Mouse (Mus musculus) kidney, postnatal 25 days (tissue): ENCODE data around the gene Dcaf11.

Experiments
- DNase-seq, 2 experiments: peaks; one replicate each; pipeline ENCODE4 v3.0.0; 2021; ENCODE audit warnings: mixed read lengths in 2 of 2

Gene Dcaf11

DNA sequence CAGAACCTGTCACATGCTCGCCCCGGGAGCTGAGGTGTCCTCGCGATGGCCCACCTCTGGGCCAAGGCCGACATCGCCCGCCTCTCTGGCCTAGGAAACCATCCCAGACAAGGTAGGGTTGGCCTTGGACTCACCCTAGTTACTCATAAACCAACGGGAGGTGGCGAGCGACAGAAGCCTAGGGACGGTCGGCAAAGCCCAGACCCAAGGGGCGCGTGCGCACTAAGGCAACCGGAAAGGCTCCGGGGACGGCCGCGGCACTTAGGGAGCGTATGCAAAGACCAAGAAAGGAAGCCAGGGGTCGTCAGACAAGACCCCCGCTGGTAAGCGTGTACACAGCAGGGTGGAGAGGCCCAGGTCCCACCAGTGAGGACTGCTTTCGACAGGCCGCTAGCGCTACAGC, at the start of gene Dcaf11:
TSS of gene Dcaf11 (plus strand) at position 208 of the 403 bp plus-strand sequence.
- DNase-seq = peak; percentile 96 to 98

DNA sequence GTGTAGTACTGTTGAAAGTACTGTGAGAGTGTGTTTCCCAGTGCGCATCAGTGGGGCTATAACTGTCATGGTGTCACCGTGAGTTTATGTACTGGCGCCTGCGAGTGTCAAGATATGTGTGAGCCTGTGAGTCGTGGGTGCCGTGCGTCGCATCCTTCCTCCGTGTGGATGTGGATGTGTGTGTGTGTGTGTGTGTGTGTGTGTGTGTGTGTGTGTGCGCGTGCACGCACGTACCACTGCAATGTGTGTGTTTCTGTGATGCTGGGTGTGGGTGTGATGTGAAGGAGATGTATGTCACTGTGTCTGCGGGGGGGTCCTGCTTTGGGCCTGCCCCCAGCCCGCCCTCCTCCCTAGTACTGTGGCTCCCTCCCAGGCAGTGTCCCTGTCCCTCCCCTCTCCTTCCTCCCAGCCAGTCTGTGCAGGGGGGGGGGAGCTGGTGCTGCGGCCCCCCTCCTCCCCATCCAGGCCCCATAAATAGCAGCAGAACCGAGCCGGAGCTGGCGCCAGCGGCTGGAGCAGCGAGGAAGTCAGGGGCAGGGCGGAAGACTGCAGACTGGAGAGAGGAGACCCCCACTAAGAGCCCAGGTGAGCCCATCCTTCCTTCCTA, 49.6 kb upstream of the Dcaf11 start, which contains the start of gene Cpne6:
TSS of gene Cpne6 (plus strand) at position 321 of the 607 bp plus-strand sequence.
- no peak for DNase-seq

DNA sequence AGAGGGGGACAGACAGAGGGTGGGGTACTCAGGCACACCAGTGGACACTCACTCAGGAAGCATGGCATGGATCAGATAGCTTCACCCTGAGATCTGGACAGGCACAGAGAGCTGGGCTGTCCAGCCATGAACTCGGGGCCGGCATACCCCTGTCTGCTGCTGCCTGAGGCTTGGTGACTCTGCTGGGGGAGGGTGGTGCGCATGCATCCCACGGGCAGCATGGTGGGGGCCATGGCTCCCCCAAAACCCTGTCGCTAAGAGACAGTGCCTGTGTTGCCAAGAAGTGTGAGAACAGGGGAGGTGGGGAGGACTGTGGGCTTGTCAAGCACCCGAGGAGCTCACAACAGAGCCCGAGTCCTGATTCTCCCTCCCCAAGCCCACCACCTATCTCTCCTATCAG, 48.8 kb upstream of the Dcaf11 start:
- DNase-seq = no peak

DNA sequence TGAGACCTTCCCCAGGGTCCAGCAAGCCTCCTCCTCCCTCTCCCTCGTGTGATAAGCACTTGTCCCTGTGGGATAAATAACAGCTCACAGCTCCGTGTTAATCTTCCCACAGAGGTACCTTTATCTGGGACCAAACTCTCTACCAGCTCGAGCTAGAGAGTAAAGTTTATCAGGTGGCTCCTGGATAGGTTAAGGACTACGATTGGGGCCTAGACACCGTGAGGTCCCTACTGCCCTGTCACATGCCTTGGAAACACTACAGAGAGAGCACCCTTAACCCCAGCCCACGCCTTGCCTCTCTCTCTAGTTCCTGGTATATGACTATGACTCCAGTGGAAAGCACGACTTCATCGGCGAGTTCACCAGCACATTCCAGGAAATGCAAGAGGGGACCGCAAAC, 45.9 kb upstream of the Dcaf11 start:
- DNase-seq = no peak

DNA sequence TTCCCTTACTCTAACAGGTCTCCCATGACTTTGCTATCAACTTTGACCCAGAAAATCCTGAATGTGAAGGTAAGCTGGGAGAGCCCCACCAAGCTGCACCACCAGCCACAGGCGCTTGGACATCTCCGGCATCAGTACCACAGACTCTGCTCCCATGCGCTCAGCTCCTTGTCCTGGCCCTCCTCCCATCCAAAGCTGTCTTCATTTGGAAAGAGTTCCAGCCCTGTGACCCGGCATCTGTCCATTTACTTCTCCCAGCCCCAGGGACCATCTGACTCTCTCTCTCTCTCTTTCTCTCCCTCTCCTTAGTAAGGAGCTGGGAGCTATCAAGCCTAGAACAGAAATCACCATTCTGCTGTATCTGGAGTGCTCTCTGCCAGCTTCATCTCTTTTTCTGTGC, 44.0 kb upstream of the Dcaf11 start:
- DNase-seq = no peak

DNA sequence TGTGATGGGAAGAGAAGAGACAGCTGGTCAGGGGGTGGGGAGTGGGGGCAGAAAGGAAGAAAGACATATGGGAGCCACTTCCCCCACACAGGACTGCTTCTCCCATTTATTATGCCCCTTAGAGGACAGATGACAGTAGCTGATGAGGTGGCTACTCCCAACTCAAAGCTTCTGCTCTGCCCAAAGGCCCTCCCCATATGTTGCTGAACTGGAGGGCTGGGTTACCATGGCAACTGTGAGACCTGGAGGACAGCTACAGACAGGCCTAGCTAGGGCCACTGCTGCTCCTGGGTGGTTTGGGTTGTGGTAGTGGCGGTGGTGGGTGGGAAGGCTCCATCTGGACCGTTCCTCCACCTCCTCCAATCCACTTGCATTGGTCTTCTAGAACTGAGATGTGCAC, 40.9 kb upstream of the Dcaf11 start:
- DNase-seq = no peak

DNA sequence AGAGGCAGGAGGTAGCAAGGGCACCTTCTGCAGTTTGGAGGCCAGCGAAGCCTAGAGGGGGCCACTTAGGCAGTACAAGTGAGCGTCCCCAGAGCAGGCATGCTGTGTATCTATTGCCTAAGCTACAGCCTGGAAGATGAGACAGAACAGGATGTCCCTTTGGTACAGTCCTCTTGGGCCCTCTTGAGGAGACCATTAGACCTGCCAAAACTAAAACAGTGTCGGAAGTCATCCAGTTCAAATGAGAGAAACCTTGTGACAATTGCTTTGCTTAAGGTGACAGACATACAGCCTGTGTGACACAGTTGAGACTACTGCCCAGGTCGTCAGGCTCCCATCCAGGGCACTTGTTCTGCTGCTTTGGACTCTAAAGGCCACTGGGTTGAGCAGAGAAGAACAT, 40.2 kb upstream of the Dcaf11 start:
- no peak for DNase-seq

DNA sequence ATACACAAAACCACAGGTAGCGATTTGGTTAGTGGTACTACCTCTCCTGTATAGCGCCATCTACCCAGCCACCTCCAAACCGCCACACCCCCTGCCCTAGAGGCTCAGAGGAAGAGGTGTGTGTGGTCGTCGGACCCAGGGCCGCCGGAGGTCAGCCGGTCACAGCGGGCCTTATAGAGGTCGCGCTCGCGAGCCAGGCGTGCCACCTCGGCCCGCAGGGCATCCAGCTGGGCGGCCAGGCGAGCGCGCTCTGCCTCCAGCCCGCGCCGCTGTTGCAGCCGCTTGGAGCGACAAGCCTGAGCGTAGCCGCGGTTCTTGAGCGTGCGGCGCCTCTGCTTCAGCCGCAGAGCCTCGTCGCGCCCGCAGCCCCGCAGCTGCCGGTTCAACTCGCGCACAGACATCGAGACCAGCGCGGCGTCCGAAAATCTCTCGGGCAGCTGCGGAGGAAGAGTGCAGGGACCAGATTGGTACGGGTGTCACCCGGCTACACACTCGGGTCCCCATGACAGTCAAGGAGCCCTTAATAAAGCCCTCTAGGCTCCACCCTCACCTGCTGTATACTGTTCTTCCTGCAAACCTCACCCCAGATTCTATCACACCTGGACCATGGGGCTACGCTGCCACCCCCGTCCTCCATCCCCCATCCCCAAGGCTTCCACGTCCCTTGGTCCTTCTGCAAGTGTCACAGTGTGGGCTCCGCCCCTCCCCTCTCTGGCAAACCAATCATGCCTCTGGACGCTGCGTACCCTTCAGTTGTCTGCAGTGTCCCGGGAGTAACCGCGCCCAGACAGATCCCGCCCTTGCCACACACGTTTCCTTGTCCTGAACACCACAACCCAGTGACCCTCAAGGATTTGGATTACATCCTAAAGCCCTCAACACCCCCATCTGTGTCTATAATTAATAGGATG, 39.1 kb upstream of the Dcaf11 start:
- DNase-seq = peak in 1 of 2 experiments; percentile 14

DNA sequence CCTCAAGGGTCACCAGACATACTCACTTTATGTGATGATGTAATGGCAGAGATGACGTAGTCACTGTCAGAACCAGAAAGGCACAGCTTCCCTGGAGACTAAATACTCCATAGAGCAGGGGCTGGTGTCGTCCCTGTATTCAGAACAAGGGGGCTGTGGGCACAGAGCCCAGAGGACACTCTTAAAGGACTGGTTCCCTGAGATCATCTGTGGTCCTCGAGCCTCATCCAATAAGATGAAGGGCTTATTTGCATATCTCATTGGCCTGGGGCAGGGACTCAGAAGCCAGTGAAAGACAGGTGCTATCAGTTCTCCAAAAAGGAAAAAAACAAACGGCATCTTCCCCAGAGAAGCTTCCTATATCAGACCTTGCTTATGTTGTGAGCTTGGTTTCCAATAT, 35.7 kb upstream of the Dcaf11 start:
- no peak for DNase-seq

DNA sequence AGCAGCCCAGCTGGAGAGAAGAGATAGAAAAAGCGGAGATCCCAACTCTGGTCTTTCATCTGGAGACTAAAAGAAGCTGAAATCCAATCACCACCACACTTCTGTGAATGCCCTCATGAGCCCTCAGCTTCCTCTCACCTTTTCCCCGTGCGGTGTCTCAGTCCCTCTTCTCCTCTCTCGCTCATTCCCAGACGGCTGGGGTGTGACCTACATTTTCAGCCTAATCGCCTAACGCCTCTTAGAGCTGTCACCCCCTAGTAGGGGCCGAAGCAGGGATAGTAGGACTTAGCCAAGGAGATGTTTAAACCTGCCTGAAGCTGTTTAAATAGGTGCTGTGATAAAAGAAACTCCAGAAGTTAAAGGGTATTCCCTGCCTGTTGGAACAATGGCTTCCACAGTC, 35.0 kb upstream of the Dcaf11 start, which contains the start of gene Nrl:
TSS of gene Nrl (minus strand) at position 197 of the 400 bp plus-strand sequence.
- no peak for DNase-seq

DNA sequence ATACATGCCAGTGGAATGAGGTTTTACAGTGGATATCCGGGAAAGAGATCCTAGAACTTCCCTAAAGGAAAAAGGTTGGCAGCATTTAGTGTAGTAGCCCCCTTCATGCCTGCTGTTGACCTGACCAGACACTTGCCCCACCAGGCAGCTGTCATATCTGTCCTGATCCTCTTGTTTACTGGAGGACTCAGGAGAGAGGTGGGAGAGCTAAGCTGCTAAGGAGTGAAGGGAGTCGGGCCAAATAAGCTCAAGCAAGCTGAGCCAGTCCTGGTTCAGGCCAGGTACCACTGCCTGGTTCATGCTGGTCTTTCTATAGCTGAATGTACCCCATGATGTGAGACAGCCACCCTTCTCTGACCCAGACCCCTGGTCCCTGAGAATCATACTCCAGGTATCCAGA, 33.1 kb upstream of the Dcaf11 start:
- DNase-seq = no peak

DNA sequence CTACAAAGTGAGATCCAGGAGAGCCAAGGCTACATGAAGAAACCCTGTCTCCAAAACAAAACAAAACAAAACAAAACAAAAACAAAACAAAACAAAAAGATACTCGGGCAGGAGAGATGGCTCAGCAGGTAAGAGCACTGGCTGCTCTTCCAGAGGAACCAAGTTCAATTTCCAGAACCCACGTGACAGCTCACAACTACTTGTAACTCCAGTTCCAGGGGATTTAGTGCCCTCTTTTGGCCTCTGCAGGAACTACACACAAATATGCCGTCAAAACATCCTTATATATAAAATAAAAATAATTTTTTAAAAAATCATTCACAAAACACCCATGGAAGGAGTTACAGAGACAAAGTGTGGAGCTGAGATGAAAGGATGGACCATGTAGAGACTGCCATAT, 31.9 kb upstream of the Dcaf11 start:
- DNase-seq = peak; percentile 50 to 63

DNA sequence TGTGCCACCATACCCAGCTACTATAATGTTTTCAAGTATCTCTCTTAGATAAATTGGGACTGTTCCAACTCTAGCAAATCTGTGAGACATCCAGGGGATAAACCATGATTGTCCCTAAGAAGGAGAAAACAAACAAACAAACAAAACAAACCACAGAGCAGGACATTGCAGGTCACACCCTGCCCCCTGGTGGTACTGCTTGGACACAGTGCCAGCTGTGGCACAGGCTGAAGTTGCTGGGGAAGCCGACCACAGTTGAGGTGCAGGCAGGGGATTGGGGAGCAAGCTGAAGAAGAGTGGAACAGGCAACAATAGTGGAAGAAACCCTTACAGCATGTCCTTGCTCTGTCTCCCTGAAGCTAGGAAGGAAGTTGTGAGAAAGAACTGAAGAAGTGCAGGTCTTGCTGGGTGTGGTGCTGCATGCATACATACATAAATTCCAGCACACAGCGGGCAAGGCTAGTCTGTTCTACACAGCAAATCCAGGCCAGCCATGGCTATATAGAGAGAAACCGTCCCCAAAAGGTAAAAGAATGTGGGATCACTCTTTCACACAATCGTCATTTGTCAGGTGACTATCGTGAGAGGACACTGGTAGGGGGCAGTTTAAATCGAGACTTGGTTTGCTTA, 23.6 kb upstream of the Dcaf11 start:
- peak; percentile 61 to 75 for DNase-seq

DNA sequence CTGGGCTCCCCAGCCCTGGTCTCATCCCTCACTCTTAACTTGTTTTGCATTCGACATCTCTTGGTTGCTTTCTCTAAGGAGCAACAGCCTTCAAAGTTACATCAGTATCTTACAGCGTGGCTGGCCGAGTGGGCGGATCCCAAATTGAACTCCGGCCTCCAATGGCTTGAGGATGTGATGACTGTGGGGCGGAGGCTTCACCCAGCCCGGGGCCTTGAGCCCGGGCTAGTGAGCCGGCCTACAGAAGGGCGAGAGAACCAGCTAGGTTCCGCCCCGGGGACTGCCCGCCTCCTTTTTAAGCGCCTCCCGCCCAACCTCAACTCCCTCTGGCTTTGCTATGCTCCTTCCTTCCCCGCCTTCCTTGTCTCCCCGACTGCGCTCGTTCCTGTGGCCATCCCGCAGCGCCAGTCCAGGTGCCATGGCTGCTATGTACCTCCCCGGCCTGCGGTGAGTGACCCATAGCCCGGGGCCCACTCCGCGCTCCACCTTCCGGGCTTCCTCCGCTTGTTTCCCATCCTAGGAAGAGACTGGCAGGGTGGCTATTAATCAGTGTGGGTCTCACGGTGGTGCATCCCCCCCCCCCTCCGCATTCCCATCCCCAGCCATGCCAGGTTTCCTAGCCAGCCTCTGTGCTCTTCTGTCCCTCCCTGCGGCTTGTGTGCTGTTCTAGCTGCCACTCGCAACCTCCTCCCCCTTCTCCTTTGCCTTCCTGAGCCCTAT, 19.6 kb upstream of the Dcaf11 start, which contains the start of gene Pck2:
TSS of gene Pck2 (plus strand) at position 200 of the 720 bp plus-strand sequence.
- DNase-seq = peak; percentile 90 to 96

DNA sequence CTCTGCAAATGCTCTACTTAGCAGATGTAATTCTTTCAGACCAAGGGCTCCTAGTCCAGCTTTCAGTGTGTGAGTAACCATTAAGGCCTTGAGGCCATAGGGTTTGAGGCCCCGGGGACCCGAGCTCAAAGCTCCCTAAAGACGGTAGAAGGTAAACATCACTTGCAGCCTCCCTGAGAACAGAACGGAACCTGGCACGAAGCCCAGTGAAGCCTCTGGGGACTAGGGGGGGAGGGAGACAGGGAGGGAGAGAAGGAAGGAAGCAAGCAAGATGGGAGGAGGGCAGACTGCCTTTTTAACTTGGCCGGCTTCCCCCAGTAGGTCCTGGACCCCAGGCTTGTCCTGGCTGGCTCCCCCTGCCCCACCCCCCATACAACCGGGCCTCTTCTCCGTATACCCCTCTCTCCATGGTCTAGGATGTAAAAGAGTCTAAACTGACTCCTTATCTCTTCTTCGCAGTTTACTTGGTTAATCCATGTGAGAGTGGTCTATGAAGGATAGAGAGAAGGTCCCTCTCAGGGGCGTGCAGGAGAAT, 19.0 kb upstream of the Dcaf11 start:
- peak; percentile 86 to 88 for DNase-seq

DNA sequence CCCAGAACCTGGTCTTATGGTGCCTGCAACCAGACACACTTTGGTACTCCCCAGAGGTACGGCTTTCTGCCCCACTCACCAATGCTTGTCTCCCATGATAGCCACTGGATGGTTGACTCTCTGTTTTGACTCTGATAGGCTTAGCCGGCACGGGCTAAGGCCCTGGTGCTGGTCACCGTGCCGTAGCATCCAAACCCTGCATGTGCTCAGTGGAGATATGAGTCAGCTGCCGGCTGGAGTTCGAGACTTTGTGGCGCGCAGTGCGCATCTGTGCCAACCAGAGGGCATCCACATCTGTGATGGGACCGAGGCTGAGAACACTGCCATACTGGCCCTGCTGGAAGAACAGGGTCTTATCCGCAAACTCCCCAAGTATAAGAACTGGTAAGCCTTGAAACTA, 17.5 kb upstream of the Dcaf11 start:
- no peak for DNase-seq

DNA sequence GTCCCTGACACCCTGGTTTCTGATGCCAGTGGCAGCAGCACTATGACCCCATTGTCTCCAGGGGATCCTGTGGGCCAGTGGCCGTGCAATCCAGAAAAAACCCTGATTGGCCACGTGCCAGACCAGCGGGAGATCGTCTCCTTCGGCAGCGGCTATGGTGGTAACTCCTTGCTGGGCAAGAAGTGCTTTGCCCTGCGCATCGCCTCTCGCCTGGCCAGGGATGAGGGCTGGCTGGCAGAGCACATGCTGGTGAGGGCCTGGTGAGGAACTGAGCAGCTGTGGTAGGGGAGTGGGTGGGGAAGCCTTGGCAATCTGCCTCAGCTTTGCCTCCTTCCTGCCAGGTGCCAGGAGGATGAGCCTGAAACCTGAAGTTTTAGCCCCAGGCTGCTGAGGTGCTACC, 15.5 kb upstream of the Dcaf11 start:
- DNase-seq = no peak

DNA sequence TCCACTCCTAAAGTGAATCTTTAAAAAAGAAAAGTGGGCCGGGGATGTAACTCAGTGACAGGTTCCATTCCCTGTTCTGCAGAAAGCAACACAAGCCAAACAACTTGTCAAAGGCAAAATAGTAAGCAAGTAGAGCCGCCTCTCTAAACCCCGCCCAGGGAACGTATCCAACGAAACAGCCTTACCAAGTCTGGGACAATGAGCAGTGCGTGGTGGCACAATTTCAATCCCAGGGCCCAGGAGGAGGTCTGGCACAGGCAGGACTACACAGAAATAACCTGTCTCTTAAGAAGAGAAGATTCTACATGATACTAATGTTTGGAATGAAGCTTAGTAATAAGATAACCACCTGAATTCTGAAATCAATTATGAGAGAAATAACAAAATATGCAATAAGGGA, 9.6 kb upstream of the Dcaf11 start:
- no peak for DNase-seq

DNA sequence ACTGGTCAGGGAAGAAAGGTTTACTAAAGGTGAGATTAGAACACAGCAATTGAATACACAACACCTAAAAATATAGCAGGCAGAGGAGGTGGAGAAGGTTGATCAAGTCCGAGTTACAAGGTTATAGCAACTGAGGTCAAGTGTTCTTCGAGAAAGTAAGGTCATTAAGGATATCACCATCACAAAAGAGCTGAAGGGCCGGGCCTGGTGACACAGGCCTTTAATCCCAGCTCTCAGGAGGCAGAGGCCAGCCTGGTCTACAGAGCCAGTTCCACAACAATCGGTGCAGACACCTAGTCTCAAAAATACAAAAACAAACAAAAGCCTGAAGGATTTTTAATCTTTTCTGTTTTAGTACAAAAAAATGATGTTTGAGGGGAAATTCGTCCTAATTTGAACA, 8.5 kb upstream of the Dcaf11 start:
- no peak for DNase-seq

DNA sequence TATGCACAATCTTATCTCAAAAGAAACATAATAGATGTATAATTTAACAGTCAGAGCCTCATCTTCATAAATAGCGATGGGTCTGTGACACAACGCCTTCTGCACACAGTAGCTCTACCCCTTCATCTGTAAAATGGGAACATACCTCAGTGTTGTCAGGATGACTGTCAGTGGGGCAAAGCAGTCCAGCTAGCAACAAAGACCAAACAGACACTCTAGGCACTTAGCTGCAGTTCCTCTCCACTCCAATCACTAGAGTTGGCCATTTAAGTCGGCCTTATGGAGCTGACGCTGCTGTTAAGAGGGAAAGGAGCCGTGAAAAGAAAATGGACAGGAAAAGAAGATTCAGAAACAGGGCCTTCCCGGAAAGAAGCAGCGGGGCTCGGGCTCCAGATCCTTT, 8.0 kb upstream of the Dcaf11 start:
- no peak for DNase-seq

DNA sequence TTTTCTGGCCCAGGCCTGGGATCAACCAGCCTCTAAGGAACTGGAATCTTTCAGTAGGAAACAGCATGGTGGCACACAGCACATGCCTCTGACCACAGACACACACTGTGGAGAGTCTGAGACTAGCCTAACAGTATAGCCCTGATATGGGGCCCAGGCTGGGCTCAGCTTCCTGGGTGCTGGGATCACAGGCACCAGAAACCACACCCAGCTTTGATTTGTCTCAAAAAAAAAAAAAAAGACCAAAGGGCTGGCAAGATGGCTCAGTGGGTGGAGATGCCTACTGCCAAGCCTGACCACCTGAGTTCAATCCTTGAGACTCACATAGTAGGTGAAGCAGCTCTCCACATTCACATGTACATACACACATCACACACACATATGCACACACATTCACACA, 5.2 kb upstream of the Dcaf11 start:
- no peak for DNase-seq

DNA sequence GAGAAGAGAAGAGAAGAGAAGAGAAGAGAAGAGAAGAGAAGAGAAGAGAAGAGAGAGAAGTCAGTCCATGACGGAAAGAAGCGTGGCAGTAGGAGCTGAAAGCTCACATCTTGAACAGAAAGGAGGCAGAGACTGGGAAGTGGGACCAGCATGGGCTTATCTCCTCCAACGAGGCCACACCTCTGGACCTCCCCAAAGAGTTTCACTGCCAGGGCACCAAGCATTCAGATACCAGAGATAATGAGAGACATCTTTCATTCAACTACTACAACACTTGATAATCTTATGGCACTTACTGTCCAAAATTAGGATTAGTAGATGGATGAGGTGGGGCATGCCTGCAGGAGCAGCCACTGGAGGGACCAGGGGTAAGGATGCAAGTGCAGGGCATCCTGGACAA, 4.0 kb upstream of the Dcaf11 start:
- DNase-seq = no peak

DNA sequence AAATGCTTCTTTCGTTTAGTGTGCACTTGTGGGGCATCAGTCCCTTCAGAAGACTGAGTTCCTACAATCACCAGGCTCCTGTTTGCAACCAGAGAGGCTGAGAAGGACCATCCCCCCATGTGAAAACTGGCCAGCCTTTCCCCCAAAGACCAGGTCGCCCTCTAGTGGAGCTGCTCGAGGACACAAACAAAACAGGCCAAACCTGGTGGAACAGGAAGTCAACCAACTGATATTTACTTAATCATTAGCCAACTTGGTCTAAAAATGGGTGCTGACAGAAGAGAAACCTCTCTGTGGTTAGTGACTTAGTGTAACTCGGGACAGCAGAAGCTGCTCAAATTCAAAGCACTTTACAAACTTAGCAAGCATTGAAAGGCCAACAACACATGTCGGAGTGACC, 2.8 kb upstream of the Dcaf11 start:
- DNase-seq = peak; percentile 90 to 91
